Mouse (Mus musculus): ENCODE measurements around the gene Actrt2. TPM values are rescaled to one million over a fixed set of nuclear protein-coding genes. Genes with fewer than 3 reads are reported as not detected.

The Actrt2 gene
- total RNA-seq (2023), result not detected

GRCm38 (mm10) chr4:154667767-154668166 lies at the start of gene Actrt2:
Gene Actrt2, minus strand, starts transcription at chr4:154667867.

GRCm38 (mm10) chr4:154636721-154637311 lies 30.9 kb downstream of the Actrt2 start, which contains the start of gene Prdm16:
Gene Prdm16, minus strand, starts transcription at chr4:154636873.

Other genes starting within 250 kb of the Actrt2 start
- gene Prdm16, start 31.0 kb downstream of the Actrt2 start, total RNA-seq (2023), result 3.3 TPM
- gene Ttc34, start 169.6 kb upstream of the Actrt2 start, total RNA-seq (2023), result not detected
- not detected for gene Mmel1, start 201.7 kb upstream of the Actrt2 start, total RNA-seq (2023)
- 1.6 TPM for gene Fam213b, start 231.3 kb upstream of the Actrt2 start, total RNA-seq (2023)

Measured in CD4-positive naive resting alpha-beta T cell, adult 57 days (primary cell).